ENCODE assay signal across 25 mouse cellular contexts in genomic region chr14:14110710-14111109, GRCm38 (mm10). TPM values are rescaled to one million over a fixed set of nuclear protein-coding genes. Genes with fewer than 3 reads are reported as not detected.
DNase-seq lines count a peak whose midpoint lies in the region; ATAC-seq and TF ChIP-seq lines count a peak whose summit lies in the region.
"Had no signal": no experiment of that assay in that cellular context is flagged by ENCODE, and none has a peak within 500 bp of the region (broad histone marks: within the 10 kb centered on the region; RNA-seq: fewer than 3 reads in every experiment).

No protein-coding gene starts in this region.

- H3K9me3 ChIP-seq in MEL (replicated peaks; ENCODE audit: insufficient read depth, low read length), result no peaks in the 10 kb centered on the region
- H3K9me3 ChIP-seq in kidney, embryonic 15.5 days (replicated peaks), result no peaks in the 10 kb centered on the region
- H3K9me3 ChIP-seq: embryonic facial prominence, embryonic 13.5 days; embryonic facial prominence, embryonic 15.5 days; forebrain, embryonic 13.5 days; forebrain, embryonic 15.5 days; G1E had no signal

- H3K4me1 ChIP-seq in MEL (ENCODE audit: control insufficient read depth in 1 of 2, insufficient read depth in 2 of 2, low read length in 2 of 2), result no peaks in the 10 kb centered on the region
- H3K4me1 ChIP-seq in kidney, embryonic 15.5 days, result no peaks in the 10 kb centered on the region
- H3K4me1 ChIP-seq: embryonic facial prominence, embryonic 13.5 days; embryonic facial prominence, embryonic 15.5 days; forebrain, embryonic 13.5 days; forebrain, embryonic 15.5 days had no signal

- no peak for TF ChIP-seq RAD21 in MEL (IDR thresholded peaks at IDR 0.05; ENCODE audit: low read depth, low read length)

- TF ChIP-seq CTCF in MEL (IDR thresholded peaks at IDR 0.05 in 2 of 3, conservative IDR thresholded peaks at IDR 0.05 in 1 of 3; ENCODE audit: control insufficient read depth in 1 of 3, insufficient read depth in 1 of 3, low read depth in 2 of 3, low read length in 3 of 3, poor library complexity in 1 of 3, severe bottlenecking in 1 of 3), result no peak

- H3K27ac ChIP-seq in MEL (ENCODE audit: control insufficient read depth, low read depth, low read length), result no peak overlapping the region
- no peak overlapping the region for H3K27ac ChIP-seq in kidney, embryonic 15.5 days
- H3K27ac ChIP-seq: embryonic facial prominence, embryonic 13.5 days; embryonic facial prominence, embryonic 15.5 days; forebrain, embryonic 13.5 days; forebrain, embryonic 15.5 days had no signal

- H3K4me3 ChIP-seq in MEL (ENCODE audit: control insufficient read depth in 1 of 2, insufficient read depth in 1 of 2, low read depth in 2 of 2, low read length in 2 of 2), result no peak overlapping the region
- H3K4me3 ChIP-seq in kidney, embryonic 15.5 days (replicated peaks), result no peak overlapping the region
- H3K4me3 ChIP-seq: embryonic facial prominence, embryonic 13.5 days; embryonic facial prominence, embryonic 15.5 days; erythroblast, embryonic 14.5 days; forebrain, embryonic 13.5 days; forebrain, embryonic 15.5 days had no signal

- H3K9ac ChIP-seq in MEL (ENCODE audit: control insufficient read depth, low read depth, low read length, poor library complexity, severe bottlenecking), result no peak overlapping the region
- no peak overlapping the region for H3K9ac ChIP-seq in kidney, embryonic 15.5 days
- H3K9ac ChIP-seq: embryonic facial prominence, embryonic 13.5 days; embryonic facial prominence, embryonic 15.5 days; forebrain, embryonic 13.5 days; forebrain, embryonic 15.5 days; forebrain, postnatal 0 days had no signal

- peaks cover 0 to 10% of the 10 kb centered on the region in 2 experiments; a peak in 2 of 4 replicates for H3K36me3 ChIP-seq in MEL (ENCODE audit: control insufficient read depth in 1 of 2, insufficient read depth in 2 of 2, low read length in 2 of 2)
- peaks cover 74% of the 10 kb centered on the region for H3K36me3 ChIP-seq in kidney, embryonic 15.5 days

- DNase-seq in frontal cortex, postnatal 14 days (ENCODE audit: low spot score in 2 of 2), result no peak
- DNase-seq in MEL (ENCODE audit: low read depth, low spot score), result no peak
- DNase-seq in fat pad, adult 2 months (ENCODE audit: extremely low read depth, low read depth, low spot score), result peak; percentile 19
- DNase-seq in cerebellum, postnatal 14 days, result no peak
- DNase-seq: adrenal gland, adult 2 months; adrenal gland, postnatal 10 days; adrenal gland, postnatal 25 days; B cell, adult 2 months; cerebellum, adult 11-12 months; cerebellum, adult 2 months; cerebellum, adult 9-10 months; cerebellum, postnatal 10 days; cerebellum, postnatal 36 days; embryo, embryonic 11 days; forebrain, postnatal 0 days had no signal

- H3K79me2 ChIP-seq in MEL (ENCODE audit: control insufficient read depth, insufficient read depth, low read length, poor library complexity), result no peaks in the 10 kb centered on the region

- WGBS in kidney, embryonic 15.5 days, result 76% methylated on average over 4 of the region's 4 CpGs

- TF ChIP-seq EP300 in MEL (IDR thresholded peaks at IDR 0.05; ENCODE audit: low read depth in 1 of 2, low read length in 2 of 2), result no peak

- ATAC-seq in frontal cortex, adult (ENCODE audit: low TSS enrichment), result peak; percentile 79
- no peak for ATAC-seq in kidney, embryonic 15.5 days (replicated peaks; ENCODE audit: low FRiP score)
- ATAC-seq: CD4-positive, CD25-positive, alpha-beta regulatory T cell, adult 4 months; forebrain, embryonic 13.5 days; forebrain, embryonic 15.5 days; forebrain, postnatal 0 days had no signal

- TF ChIP-seq POLR2A in MEL (IDR thresholded peaks at IDR 0.05; ENCODE audit: control insufficient read depth in 1 of 2, insufficient read depth in 1 of 2, low read depth in 1 of 2, low read length in 2 of 2, poor library complexity in 1 of 2), result no peak

- H3K4me2 ChIP-seq in kidney, embryonic 15.5 days, result no peak overlapping the region
- H3K4me2 ChIP-seq: embryonic facial prominence, embryonic 13.5 days; embryonic facial prominence, embryonic 15.5 days; forebrain, embryonic 13.5 days; forebrain, embryonic 15.5 days had no signal

- H3K27me3 ChIP-seq in MEL (ENCODE audit: control insufficient read depth in 1 of 2, insufficient read depth in 2 of 2, low read length in 2 of 2), result no peaks in the 10 kb centered on the region
- no peaks in the 10 kb centered on the region for H3K27me3 ChIP-seq in kidney, embryonic 15.5 days
- H3K27me3 ChIP-seq: CH12.LX; embryonic facial prominence, embryonic 13.5 days; embryonic facial prominence, embryonic 15.5 days; forebrain, embryonic 13.5 days; forebrain, embryonic 15.5 days had no signal

TF ChIP-seq in MEL, 35 proteins besides CTCF, POLR2A, EP300 and RAD21:
- TF ChIP-seq POLR2AphosphoS2 (IDR thresholded peaks at IDR 0.05; ENCODE audit: low read length), result peak; percentile 54
- TF ChIP-seq CHD1 (IDR thresholded peaks at IDR 0.05; ENCODE audit: low read depth, low read length), result no peak

RNA-seq across cellular contexts. Expression of gene Psmd6, which starts 10.1 kb away (rescaled TPM):
- total RNA-seq in MEL (2012; rRNA removed), result 201 and 203 TPM in 2 replicates
- polyA plus RNA-seq in MEL (2012; ENCODE audit: insufficient read depth in 1 of 2, insufficient read length in 2 of 2, low read depth in 1 of 2, low replicate concordance in 2 of 2, missing spikeins in 1 of 2), result 100 to 1,000 TPM; 185 to 647 TPM
- polyA plus RNA-seq in kidney, embryonic 15.5 days (2015; fragmentation: Nextera tagmentation; extraction: Ambion mirVana), result 235 and 255 TPM in 2 replicates
